Mouse (Mus musculus) cerebellum, adult 2 months (tissue): Measurements from ENCODE around the gene Lix1l.

Experiments
- CTCF ChIP-seq: fragments of 200-500 bp; IDR thresholded peaks from 2 replicates; pipeline ENCODE4 v1.5.1; 2011; ENCODE audit warnings: low read depth, mild to moderate bottlenecking, control low read depth, low read length, moderate library complexity, borderline replicate concordance; ENCODE audit not compliant: insufficient read depth
- POLR2A ChIP-seq: fragments of 200-500 bp; IDR thresholded peaks from 2 replicates; pipeline ENCODE4 v1.6.1; 2011; ENCODE audit warnings: low read length, control low read depth, borderline replicate concordance; ENCODE audit not compliant: insufficient read depth

GRCm38 (mm10) chr3:96617941-96618340 is 17.0 kb downstream of the Lix1l start:
- TF ChIP-seq CTCF: no peak
- TF ChIP-seq POLR2A: no peak
